Mouse (Mus musculus) urinary bladder, postnatal 14 days (tissue): Measurements from ENCODE around the gene Plekha8.

Experiments
- DNase-seq: peaks from one replicate; pipeline ENCODE4 v3.0.0; 2021; ENCODE audit warnings: low spot score

The Plekha8 gene

GRCm38 (mm10) chr6:54594469-54595329 lies at the start of gene Plekha8:
Gene Plekha8, plus strand, starts transcription at chr6:54595111.
- peak; percentile 92 for DNase-seq

DNA sequence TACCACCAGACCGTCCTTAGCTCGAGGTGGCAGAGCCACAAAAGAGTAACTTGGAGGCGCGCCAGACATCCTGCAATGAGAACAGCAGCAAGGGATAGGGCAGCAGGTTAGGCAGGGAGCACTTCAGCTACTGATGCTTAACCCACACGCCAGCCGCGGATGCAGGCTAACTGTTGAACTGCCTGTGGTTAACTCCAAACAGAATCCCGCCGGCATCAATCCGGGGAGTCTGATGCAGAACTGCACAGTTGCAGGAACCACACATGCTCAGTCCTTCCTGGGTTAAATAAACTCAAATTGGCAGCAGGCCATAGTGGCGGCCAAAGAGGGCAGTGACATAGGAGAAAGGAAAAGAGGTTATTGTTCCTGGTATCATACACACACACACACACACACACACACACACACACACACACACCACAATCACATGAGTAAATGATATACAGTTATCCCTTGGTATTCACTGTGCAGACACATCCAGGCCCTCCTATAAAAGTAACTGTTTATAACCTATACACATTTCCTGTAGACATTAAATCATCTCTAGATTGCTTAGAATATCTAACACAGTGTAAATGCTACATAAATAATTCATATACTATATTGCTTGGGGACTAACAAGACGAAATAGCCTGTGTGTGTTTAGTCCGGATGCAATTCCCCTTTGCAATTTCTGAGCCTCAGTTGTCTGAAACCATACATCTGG lies 46.4 kb upstream of the Plekha8 start:
- DNase-seq: no peak

DNA sequence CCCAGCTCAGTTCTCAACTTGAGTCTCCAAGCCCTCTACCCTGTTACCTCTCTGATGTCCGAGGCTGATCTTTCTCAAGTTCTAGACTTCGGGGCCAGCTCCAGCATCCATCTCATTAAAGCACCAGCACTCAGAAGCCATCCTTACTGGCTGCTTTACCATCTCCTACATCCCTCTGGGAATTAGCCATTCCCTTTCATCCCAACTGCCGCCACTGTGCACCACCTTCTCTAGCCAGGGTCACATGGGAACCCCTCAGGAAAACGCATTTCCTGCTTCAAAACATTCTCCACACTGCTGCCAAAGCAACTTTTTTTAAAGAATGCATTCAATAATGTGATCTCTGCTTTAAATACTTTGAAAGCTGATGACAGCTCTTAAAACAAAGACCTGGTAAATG lies 45.6 kb upstream of the Plekha8 start:
- no peak for DNase-seq

GRCm38 (mm10) chr6:54550801-54551323 lies 44.0 kb upstream of the Plekha8 start:
- no peak for DNase-seq

DNA sequence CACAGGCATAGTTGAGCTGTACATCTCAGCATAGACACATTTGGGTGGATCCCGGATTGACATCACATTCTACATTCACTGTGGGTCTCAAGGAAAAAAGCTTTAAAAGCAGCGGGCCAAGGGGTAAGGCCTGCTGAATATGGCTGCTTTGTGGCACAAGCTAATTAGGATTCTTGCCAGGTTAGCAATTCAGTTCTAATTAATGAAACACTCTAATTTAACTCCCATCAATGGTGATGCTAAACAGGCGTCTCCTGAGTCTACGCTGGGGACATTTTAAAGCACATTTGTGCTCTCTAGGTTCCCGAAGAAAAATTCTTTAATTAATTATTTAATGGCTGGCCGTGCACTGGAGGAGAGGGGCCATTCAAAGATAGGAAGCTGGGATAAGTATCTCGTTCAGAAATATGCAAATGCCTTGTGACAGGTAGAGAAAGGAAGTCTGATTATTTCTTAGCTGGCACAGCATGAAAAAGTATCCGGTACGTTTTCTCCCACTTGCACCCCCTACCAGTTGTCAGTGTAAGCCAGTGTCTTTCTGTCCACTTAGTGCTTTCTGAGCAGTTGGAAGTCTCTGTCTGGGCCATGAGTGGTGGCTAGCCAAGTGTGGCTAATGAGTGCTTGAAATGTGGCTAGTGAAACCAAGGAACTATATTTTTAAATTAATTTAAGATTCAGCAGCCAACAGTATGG lies 42.0 kb upstream of the Plekha8 start:
- no peak for DNase-seq

DNA sequence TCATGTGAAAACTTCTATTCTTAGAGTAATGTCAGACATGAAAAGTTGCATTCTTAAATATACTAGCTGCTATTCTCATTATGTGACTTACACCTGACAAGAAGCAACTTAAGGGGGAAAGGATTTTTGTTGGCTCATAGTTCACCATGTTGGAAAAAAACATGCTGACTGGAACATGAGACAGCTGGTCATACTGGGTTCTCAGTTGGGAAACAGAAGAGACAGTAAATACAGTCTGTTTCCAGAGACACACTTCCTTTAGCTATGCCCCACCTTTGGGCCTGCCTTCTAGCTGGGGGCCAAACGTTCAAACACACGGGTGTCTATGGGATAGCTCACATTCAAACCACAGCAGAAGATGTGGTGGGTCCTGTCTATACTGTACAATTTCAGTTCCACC lies 41.3 kb upstream of the Plekha8 start:
- no peak for DNase-seq

- DNase-seq: no peak
These were observed 40.4 kb upstream of the Plekha8 start for GRCm38 (mm10) chr6:54554341-54555110.

GRCm38 (mm10) chr6:54555816-54556215 lies 39.1 kb upstream of the Plekha8 start:
- no peak for DNase-seq

- DNase-seq: no peak
These were observed 37.2 kb upstream of the Plekha8 start for GRCm38 (mm10) chr6:54557671-54558070.

DNA sequence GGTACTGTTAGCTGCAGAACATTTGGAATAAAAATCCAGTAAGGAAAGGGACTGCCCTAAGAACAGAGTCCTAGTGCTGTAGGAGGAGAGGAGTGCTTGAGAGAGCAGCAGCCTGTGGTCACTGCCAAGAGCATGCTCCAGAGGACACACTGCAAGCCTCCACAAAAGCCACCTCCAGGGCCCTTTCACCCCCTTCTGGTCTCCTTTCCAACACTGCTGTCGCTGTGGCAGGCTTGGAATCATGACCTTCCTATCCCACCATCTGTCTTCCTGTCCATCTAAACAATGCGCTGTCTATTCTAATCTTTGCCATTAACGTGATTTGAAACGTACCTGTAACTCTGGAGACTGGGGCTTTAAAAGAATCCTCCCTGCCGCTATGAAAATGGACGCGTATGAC lies 36.4 kb upstream of the Plekha8 start:
- no peak for DNase-seq

DNA sequence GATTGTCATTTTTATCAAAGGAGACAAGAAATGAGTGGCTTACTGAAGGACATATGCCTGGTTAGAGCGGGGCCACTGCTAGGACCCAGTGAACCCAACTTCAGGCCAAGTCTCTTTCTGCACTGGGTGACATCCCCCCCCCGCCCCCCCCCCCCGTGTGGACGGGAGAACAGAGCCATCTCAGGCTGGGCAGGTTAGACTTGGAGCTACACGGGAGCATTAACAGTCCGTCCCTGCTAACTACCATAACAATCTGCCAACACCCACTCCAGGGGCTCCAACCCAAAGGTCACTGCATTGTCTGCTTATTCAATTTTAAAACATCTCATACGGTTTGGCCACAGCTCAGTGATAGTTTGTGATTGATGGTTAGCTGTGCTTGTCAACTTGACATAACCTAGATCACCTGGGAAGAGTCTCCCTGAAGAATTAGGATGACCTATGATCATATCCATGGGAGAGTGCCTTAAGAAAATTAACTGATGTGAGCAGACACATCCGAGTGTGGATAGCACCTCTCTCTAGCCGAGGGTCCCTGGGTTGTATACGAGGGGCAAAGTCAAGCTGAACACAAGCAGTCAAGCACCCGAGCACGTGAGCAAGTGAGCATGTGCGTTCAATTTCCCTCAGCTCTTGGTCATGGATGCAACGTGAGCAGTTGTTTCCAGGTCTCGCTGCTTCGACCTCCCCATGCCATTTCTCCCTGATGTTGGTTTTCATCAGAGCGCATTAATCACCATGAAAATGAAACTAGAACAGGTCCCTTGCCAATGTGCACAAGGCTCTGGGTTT lies 32.7 kb upstream of the Plekha8 start:
- no peak for DNase-seq

DNA sequence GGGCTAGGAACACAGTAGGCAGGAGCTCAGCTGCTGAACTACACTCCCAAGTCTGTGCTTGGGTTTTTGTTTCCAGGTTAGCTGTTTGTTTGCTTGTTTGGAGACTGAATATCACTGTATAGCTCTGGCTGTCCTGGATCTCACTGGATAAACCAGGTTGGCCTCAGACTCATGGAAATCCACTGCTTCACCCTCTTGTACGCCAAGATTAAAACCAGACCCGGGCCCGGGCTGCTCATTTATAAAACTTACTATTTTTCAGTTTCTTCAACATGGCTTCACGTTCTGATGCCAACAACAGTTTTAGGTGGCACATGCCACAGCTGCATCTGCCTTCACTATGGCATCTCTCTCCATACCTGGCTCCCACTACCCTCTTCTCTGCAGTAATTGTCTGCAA lies 31.4 kb upstream of the Plekha8 start:
- no peak for DNase-seq

- no peak for DNase-seq
These were observed 30.4 kb upstream of the Plekha8 start for GRCm38 (mm10) chr6:54564506-54564991.

DNA sequence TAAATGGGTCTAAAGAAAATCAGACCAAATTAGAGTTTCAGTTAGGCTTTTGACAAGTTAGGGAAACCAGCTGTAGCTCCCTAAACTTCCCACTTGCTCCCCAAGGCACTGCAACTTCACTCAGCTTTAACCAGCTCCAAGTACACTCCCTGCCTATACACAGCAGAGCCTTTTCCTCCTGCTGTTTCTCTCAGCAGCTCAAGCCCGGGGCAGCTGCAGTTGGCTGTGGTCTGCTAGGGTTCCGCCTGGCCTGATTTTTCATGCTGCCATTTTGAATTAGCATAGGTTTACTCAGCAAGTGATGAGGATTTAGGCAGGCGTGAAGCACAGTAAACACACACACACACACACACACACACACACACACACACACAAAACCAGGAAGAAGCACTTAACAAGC lies 29.9 kb upstream of the Plekha8 start:
- peak; percentile 6 for DNase-seq

DNA sequence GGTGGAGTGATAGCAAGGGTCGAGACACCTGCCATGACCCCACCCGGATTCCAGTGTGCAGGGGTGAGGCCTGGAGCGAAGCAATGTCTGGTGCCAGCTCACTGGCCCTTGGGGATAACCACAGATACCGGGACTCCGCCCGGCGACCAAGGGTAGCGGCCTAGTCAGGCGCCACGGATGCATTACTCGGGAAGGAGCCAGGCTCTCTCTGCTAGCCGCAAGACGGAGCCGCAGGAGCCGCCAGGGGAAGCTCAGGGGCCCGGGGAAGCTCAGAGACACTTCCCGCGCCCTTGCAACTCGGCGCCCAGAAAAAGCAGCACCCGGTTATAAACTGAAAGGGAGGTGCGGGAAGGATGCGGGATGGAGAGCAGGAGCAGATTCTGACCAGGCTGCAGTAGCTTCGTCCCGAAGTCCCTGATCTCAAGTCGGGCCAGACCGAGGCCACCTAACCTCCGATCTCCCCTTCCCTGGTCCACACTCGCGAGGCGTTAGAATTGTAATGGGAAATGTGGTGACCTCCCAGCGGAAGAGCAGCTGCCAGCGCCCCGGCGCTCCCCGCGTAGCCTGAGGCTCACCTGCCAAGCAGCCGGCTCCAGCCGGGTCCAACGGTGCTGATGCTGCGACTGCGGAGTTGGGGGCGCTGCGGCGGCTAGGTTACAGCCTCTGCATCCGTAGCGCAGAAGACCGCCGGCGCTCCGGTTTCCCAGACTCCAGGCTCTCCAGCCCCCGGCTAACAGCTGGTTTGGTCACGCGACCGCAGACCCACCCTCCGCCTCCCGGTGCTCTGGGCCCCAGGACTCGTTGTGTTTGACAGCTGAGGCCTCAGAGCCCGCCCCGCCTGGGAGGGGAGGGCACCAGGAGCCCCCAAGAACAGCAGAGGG lies 29.0 kb upstream of the Plekha8 start, which contains the start of gene Scrn1:
Scrn1 (minus strand) TSS at position 825 of the 881 bp plus-strand sequence.
- peak; percentile 62 for DNase-seq

DNA sequence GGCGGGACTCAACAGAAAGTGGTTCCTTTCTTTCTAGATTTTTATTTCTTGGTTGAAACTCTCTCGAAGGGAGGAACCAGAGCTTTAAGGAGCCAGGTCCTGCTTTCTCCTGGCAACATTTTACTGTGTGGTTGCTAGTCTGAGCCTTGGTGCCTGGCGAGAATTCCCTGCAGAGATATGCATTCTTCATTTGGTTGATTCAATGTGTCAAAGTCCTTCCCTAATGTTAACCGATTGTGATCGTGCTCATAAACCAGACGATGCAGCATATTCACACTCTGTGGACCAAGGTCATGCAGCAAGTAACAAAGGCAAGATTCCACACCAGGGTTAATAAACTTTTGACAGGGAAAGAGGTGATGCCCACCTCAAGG lies 28.4 kb upstream of the Plekha8 start:
- no peak for DNase-seq

- DNase-seq: no peak
These were observed 25.1 kb upstream of the Plekha8 start for GRCm38 (mm10) chr6:54569776-54570175.

- no peak for DNase-seq
These were observed 21.5 kb upstream of the Plekha8 start for GRCm38 (mm10) chr6:54573218-54573955.

- DNase-seq: peak; percentile 59
These were observed 8.7 kb upstream of the Plekha8 start for GRCm38 (mm10) chr6:54586175-54586574.
